Mouse (Mus musculus) erythroblast, embryonic 14.5 days (primary cell): ENCODE data around the gene Parp8.

Experiments used
- GATA1 ChIP-seq: IDR thresholded peaks from 2 replicates; pipeline ENCODE4 v1.6.1; 2012; ENCODE audit warnings: low read length, inconsistent platforms, mixed read lengths
- TAL1 ChIP-seq: IDR thresholded peaks from 3 replicates; pipeline ENCODE4 v1.6.1; 2012; ENCODE audit warnings: low read length, inconsistent platforms, mixed read lengths

DNA sequence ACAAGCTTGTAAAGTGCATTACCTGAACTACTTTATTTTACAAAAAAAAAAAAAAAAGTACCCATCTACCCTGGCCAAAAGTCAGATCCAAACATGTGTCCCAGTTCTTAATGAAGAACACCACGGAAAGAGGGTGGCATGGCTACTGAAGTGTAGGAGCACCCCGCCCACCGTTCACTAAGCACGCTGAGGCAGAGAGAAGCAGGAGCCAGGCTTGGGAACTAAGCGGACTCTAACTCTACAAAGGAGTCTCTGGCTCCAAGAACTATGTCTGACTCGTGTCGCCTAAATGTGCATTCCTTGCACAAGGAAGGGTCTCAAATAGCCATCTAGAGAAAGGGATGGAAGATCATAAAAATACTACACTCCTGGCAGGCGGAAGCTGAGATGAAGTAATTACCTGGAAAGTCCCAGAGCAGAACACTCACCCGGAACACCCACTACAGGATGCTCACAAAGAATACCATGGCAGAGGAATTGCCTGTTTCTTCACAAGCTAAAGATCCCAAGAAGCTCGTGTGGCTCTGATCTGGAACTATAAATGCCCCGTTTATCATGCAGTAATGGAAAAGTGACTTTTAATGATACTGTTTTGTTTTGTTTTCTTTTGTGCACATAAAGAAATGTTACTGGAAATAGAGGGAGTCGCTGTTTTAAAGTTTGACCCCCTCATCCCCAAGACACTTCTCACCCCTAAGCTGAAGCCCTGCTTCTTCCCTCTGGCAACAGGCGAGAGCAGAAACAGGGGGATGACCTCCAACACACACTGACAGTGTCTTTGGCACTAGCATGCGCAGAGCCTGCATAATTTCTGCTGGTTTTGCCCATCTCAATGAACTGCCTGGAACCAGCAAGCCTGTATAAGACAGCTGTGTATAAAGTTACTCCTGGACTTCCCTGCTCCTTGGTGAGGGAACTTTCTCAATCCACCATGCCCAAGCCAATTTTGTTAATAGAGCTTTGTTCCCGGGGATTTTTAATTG is 62.6 kb downstream of the Parp8 start:
- TF ChIP-seq TAL1 (no peak), GATA1 (no peak)
